Mouse (Mus musculus) hematopoietic multipotent progenitor cell, adult 10-12 weeks (in vitro differentiated cells): ENCODE results near the gene Akap13. TPM values are rescaled to one million over a fixed set of nuclear protein-coding genes. Genes with fewer than 3 reads are reported as not detected.

Experiments used
- polyA plus RNA-seq: library from polyadenylated mRNA; stranded (reverse); fragments of >175 nt; gene quantifications from 2 replicates; pipeline ENCODE4 v1.2.3, GENCODE M21; 2012; ENCODE audit warnings: low replicate concordance

Akap13 gene
- 27.5 and 53.0 TPM in 2 replicates for polyA plus RNA-seq

GRCm38 (mm10) chr7:75455223-75456151 is at the start of gene Akap13:
Gene Akap13 (plus strand): TSS chr7:75455534.

Other genes with a start within 250 kb of the Akap13 start
- 0.10 TPM in 1 of 2 replicates, not detected in the other for gene Sv2b, start 146.3 kb upstream of the Akap13 start, polyA plus RNA-seq